8 mouse cellular contexts compared by ENCODE assay signal in the genomic region with DNA sequence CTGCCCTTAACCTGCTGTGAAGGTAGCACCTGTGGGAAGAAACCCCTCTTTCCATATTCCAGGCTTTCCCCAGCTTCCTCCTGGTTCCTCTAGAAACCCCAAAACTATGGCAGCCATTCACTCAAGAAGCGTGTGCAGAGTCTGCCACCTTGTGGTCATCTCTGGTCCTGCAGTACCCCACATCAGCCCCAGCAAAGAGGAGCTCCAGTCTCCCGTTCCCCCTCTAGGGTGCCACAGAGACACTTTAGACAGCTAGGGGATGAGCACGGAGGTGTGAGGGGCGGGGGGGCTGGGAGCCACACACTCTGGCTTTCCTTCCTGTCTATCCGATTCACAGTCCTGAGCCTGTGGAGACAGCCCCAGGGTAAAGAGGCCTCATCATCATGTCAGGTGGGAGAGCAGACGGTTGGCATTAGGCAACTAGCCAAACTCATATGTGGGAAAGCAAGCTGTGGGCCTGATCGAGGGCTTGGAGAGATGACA.
DNase-seq lines count a peak whose midpoint lies in the region; ATAC-seq and TF ChIP-seq lines count a peak whose summit lies in the region.

No protein-coding gene starts in this region.

- dilution Hi-C loops in CH12.LX (cut with MboI; ENCODE audit: extremely low pct_ligation_motif_present, extremely low pct_unique_long_range_greater_than_20kb, low sequenced_read_pairs), result no loop called here

- no peak overlapping the region for H3K4me3 ChIP-seq in CH12.LX (replicated peaks in 1 of 3; ENCODE audit: low read depth in 2 of 3, low read length in 2 of 3, poor library complexity in 1 of 3)
- no peak overlapping the region for H3K4me3 ChIP-seq in bone marrow macrophage, adult 2 months (ENCODE audit: insufficient read depth, low read length)
- H3K4me3 ChIP-seq in heart, postnatal 0 days (ENCODE audit: low read depth, low read length), result no peak overlapping the region
- H3K4me3 ChIP-seq in lung, embryonic 14.5 days (ENCODE audit: low read depth, low read length), result no peak overlapping the region

- peaks cover 76% of the 10 kb centered on the region for H3K27me3 ChIP-seq in CH12.LX (replicated peaks)
- peaks cover 29% of the 10 kb centered on the region for H3K27me3 ChIP-seq in heart, postnatal 0 days (ENCODE audit: control insufficient read depth, insufficient read depth, low read length)
- peaks cover 3% of the 10 kb centered on the region; the same call in 1 of the 2 replicates for H3K27me3 ChIP-seq in lung, embryonic 14.5 days (ENCODE audit: insufficient read depth, low read length)

- TF ChIP-seq CTCF in CH12.LX (conservative IDR thresholded peaks at IDR 0.05 in 1 of 2, IDR thresholded peaks at IDR 0.05 in 1 of 2; ENCODE audit: low read depth in 2 of 2, low read length in 2 of 2), result peak; percentile 89 to 95
- TF ChIP-seq CTCF in bone marrow macrophage, adult 2 months (IDR thresholded peaks at IDR 0.05; ENCODE audit: low read depth, low read length), result peak; percentile 80
- peak; percentile 94 for TF ChIP-seq CTCF in heart, postnatal 0 days (IDR thresholded peaks at IDR 0.05; ENCODE audit: low read depth)
- peak; percentile 99 for TF ChIP-seq CTCF in lung, embryonic 14.5 days (IDR thresholded peaks at IDR 0.05; ENCODE audit: low read depth)

- no peaks in the 10 kb centered on the region for H3K36me3 ChIP-seq in CH12.LX (replicated peaks in 1 of 2; ENCODE audit: control insufficient read depth in 1 of 2, insufficient read depth in 1 of 2, low read length in 1 of 2)
- H3K36me3 ChIP-seq in heart, postnatal 0 days (replicated peaks; ENCODE audit: control insufficient read depth, insufficient read depth, low read length), result no peaks in the 10 kb centered on the region
- H3K36me3 ChIP-seq in lung, embryonic 14.5 days (ENCODE audit: insufficient read depth), result no peaks in the 10 kb centered on the region

- peak; percentile 64 for DNase-seq in CH12.LX (ENCODE audit: extremely low read depth)
- DNase-seq in heart, postnatal 0 days (ENCODE audit: low spot score), result peak; percentile 30
- DNase-seq in large intestine, adult 2 months (ENCODE audit: low read depth, low spot score), result peak; percentile 18
- peak; percentile 94 for DNase-seq in lung, embryonic 14.5 days
- DNase-seq in ovary, postnatal 14 days (ENCODE audit: low spot score), result peak; percentile 72
- peak; percentile 60 for DNase-seq in thymus, postnatal 25 days

- H3K4me1 ChIP-seq in CH12.LX (ENCODE audit: control insufficient read depth in 1 of 2, insufficient read depth in 2 of 2), result no peaks in the 10 kb centered on the region
- H3K4me1 ChIP-seq in bone marrow macrophage, adult 2 months (ENCODE audit: control insufficient read depth, insufficient read depth, low read length), result no peaks in the 10 kb centered on the region
- no peaks in the 10 kb centered on the region for H3K4me1 ChIP-seq in heart, postnatal 0 days (ENCODE audit: control insufficient read depth, insufficient read depth)
- no peaks in the 10 kb centered on the region for H3K4me1 ChIP-seq in lung, embryonic 14.5 days (ENCODE audit: insufficient read depth)

- peak; percentile 91 for TF ChIP-seq RAD21 in CH12.LX (IDR thresholded peaks at IDR 0.05; ENCODE audit: low read depth, low read length)

- no peaks in the 10 kb centered on the region for H3K79me2 ChIP-seq in CH12.LX (replicated peaks; ENCODE audit: control insufficient read depth, extremely low read depth, insufficient read depth, poor library complexity, severe bottlenecking)

- in situ Hi-C loops in CH12.LX (cut with MboI; ENCODE audit: low pct_ligation_motif_present, low pct_unique_long_range_greater_than_20kb, low sequenced_read_pairs), result loop anchor here (25.0 kb wide), 1 partner anchor 362 kb away; no protein-coding TSS in a partner anchor

- no peak overlapping the region for H3K4me2 ChIP-seq in CH12.LX (ENCODE audit: insufficient read depth, low read depth, poor library complexity, severe bottlenecking)
- H3K4me2 ChIP-seq in heart, postnatal 0 days (ENCODE audit: low read depth, low read length), result peak overlapping the region; percentile 14; the same call in 1 of the 2 replicates
- H3K4me2 ChIP-seq in lung, embryonic 14.5 days, result no peak overlapping the region

- TF ChIP-seq POLR2A in CH12.LX (IDR thresholded peaks at IDR 0.05; ENCODE audit: low read depth, low read length), result no peak
- no peak for TF ChIP-seq POLR2A in bone marrow macrophage, adult 2 months (IDR thresholded peaks at IDR 0.05; ENCODE audit: borderline replicate concordance, low read depth, low read length)

- H3K27ac ChIP-seq in CH12.LX (ENCODE audit: insufficient read depth, low read depth), result no peak overlapping the region
- no peak overlapping the region for H3K27ac ChIP-seq in bone marrow macrophage, adult 2 months (ENCODE audit: insufficient read depth, low read depth, low read length)
- H3K27ac ChIP-seq in heart, postnatal 0 days (ENCODE audit: low read depth), result no peak overlapping the region
- no peak overlapping the region for H3K27ac ChIP-seq in lung, embryonic 14.5 days (ENCODE audit: low read depth)

- ATAC-seq in erythroid progenitor cell, adult 5-6 weeks (replicated peaks; ENCODE audit: low FRiP score, poor library complexity, severe bottlenecking), result peak; percentile 58; the same call in 1 of the 2 replicates
- ATAC-seq in heart, postnatal 0 days (ENCODE audit: insufficient read depth, low read depth), result 0 out of 2 replicates have a peak, but pooled peaks have one; percentile 40
- 0 out of 2 replicates have a peak, but pooled peaks have one; percentile 44 for ATAC-seq in lung, embryonic 14.5 days (ENCODE audit: insufficient read depth)

- H3K9me3 ChIP-seq in CH12.LX (replicated peaks; ENCODE audit: low read length), result no peaks in the 10 kb centered on the region
- no peaks in the 10 kb centered on the region for H3K9me3 ChIP-seq in heart, postnatal 0 days (replicated peaks; ENCODE audit: control insufficient read depth, low read length)
- H3K9me3 ChIP-seq in lung, embryonic 14.5 days (ENCODE audit: low read depth, low read length), result no peaks in the 10 kb centered on the region

- H3K9ac ChIP-seq in CH12.LX (ENCODE audit: insufficient read depth, low read depth), result no peak overlapping the region
- H3K9ac ChIP-seq in heart, postnatal 0 days (replicated peaks; ENCODE audit: low read depth, low read length), result no peak overlapping the region
- H3K9ac ChIP-seq in lung, embryonic 14.5 days, result no peak overlapping the region

- 13% methylated on average over 7 of the region's 7 CpGs for WGBS in heart, postnatal 0 days
- 18% methylated on average over 7 of the region's 7 CpGs for WGBS in large intestine, adult 2 months
- 9% methylated on average over 7 of the region's 7 CpGs for WGBS in lung, embryonic 14.5 days

- TF ChIP-seq EP300 in CH12.LX (IDR thresholded peaks at IDR 0.05; ENCODE audit: low read length), result no peak
- no peak for TF ChIP-seq EP300 in heart, postnatal 0 days (IDR thresholded peaks at IDR 0.05; ENCODE audit: low read depth)

TF ChIP-seq in CH12.LX, 34 proteins besides CTCF, POLR2A, EP300 and RAD21:
- TF ChIP-seq SIN3A (IDR thresholded peaks at IDR 0.05; ENCODE audit: low read length) (no peak), ZC3H11A (IDR thresholded peaks at IDR 0.05; ENCODE audit: low read depth, low read length) (0 out of 2 replicates have a peak, but pooled peaks have one; percentile 5), IRF4 (IDR thresholded peaks at IDR 0.05; ENCODE audit: low read depth, low read length) (no peak), SMC3 (IDR thresholded peaks at IDR 0.05; ENCODE audit: low read depth, low read length) (peak; percentile 70), BHLHE40 (IDR thresholded peaks at IDR 0.05; ENCODE audit: low read depth, low read length) (peak; percentile 46; the same call in 1 of the 2 replicates)

Comparison
In these comparisons a context has a peak if more than half of its experiments do, and no peak if none do; other contexts are left out.
1. DNase-seq: peak in every context shown above with its lines; median percentile 94 in lung, embryonic 14.5 days; 72 in ovary, postnatal 14 days; 64 in CH12.LX; 60 in thymus, postnatal 25 days; 30 in heart, postnatal 0 days; 18 in large intestine, adult 2 months.